Mouse (Mus musculus) C2C12 (cell line): Measurements from ENCODE around the gene Bscl2. TPM values are rescaled to one million over a fixed set of nuclear protein-coding genes. Genes with fewer than 3 reads are reported as not detected.

Source experiments
- H3K27me3 ChIP-seq: one replicate; pipeline ENCODE4 v1.6.1; 2011; ENCODE audit not compliant: control insufficient read depth, insufficient read depth, insufficient read length
- H3K36me3 ChIP-seq: one replicate; pipeline ENCODE4 v1.6.1; 2011; ENCODE audit not compliant: control insufficient read depth, insufficient read depth
- H3K4me3 ChIP-seq: one replicate; pipeline ENCODE4 v1.5.1; 2011; ENCODE audit warnings: mild to moderate bottlenecking, control low read depth; ENCODE audit not compliant: poor library complexity, insufficient read depth, severe bottlenecking
- H3K79me2 ChIP-seq: one replicate; pipeline ENCODE4 v1.6.1; 2011; ENCODE audit not compliant: control insufficient read depth, insufficient read depth
- H3K79me3 ChIP-seq: one replicate; pipeline ENCODE4 v1.6.1; 2011; ENCODE audit warnings: low read depth, control low read depth
- H3ac ChIP-seq: one replicate; pipeline ENCODE3; 2011; ENCODE audit warnings: low read depth; ENCODE audit not compliant: control insufficient read depth, insufficient read length
- CEBPB ChIP-seq: IDR thresholded peaks from one replicate; pipeline ENCODE4 v1.6.1; 2011; ENCODE audit warnings: low read depth, mild to moderate bottlenecking, control low read depth, moderate library complexity
- CTCF ChIP-seq: IDR thresholded peaks from one replicate; pipeline ENCODE4 v1.5.1; 2011; ENCODE audit not compliant: control insufficient read depth, insufficient read depth, insufficient read length
- FOSL1 ChIP-seq: IDR thresholded peaks from one replicate; pipeline ENCODE4 v1.8.0; 2011; ENCODE audit warnings: mild to moderate bottlenecking, low read length; ENCODE audit not compliant: poor library complexity, insufficient read depth, severe bottlenecking
- MAX ChIP-seq: IDR thresholded peaks from one replicate; pipeline ENCODE4 v1.6.1; 2011; ENCODE audit warnings: mild to moderate bottlenecking, control low read depth
- MYOD1 ChIP-seq: IDR thresholded peaks from one replicate; pipeline ENCODE4 v1.6.1; 2011; ENCODE audit warnings: low read depth; ENCODE audit not compliant: control insufficient read depth, insufficient read length
- MYOG ChIP-seq: IDR thresholded peaks from one replicate; pipeline ENCODE4 v1.6.1; 2011; ENCODE audit not compliant: control insufficient read depth, insufficient read length; ENCODE audit errors: extremely low read depth
- USF1 ChIP-seq: IDR thresholded peaks from one replicate; pipeline ENCODE4 v1.6.1; 2011; ENCODE audit warnings: low read depth, mild to moderate bottlenecking, control low read depth, moderate library complexity
- polyA plus RNA-seq: library from polyadenylated mRNA; unstranded; fragments of >200 nt; fragmentation: generic; extraction: Trizol; gene quantifications from one replicate; pipeline ENCODE4 v1.2.1, GENCODE M21; 2012; ENCODE audit warnings: missing spikeins

The Bscl2 gene
- polyA plus RNA-seq, 1 experiment = 5.4 TPM

DNA sequence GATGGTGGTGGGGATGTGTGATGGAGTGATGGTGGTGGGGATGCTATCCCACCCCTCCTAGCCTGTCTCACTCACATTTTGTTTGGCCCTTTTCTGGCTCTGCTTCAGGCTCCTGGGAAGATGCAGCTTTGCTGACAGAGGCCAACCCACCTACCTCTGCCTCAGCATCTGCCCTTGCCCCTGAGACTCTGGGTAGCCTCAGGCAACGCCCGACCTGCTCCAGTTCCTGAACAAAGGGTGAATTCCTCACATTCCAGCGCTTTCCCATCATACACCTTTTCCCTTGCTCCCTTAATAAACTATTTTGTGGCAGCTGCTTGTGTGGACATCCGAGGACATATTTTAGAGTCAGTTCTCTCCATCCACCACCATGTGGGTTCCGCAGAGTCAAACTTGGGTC is 11.1 kb downstream of the Bscl2 start:
- Histone ChIP-seq H3K4me3 (no peak overlapping the region), H3ac (no peak overlapping the region), H3K79me2 (no peaks in the 10 kb centered on the region), H3K79me3 (no peaks in the 10 kb centered on the region), H3K36me3 (peaks cover 37% of the 10 kb centered on the region), H3K27me3 (no peaks in the 10 kb centered on the region)
- TF ChIP-seq MYOD1 (no peak), FOSL1 (no peak), CTCF (no peak), MYOG (no peak), CEBPB (no peak), MAX (no peak), USF1 (no peak)

DNA sequence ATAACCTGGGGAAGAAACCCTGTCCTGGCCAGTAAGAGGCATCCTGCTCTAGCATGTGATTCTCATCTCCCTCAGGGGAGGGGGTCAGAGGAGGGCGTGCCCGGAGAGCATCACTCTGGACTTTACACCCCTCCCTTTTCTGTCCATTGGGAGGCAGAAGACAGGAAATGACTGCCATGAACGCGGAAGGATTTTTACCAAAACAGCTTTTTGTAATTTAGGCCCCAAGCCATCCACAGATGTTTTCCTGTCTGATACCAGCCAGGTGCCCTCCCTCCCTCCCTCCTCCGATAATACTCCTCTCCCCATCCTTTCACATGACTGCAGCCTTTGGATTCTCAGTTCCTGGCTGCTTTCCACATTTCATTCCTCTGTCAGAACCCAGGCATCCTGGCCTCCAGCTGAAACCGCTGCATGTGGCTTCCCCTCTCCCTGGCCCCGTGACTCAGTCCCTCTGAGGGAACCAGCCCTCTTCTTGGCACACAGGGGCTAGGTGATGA is 13.2 kb downstream of the Bscl2 start, which contains the start of gene Lrrn4cl:
TSS of gene Lrrn4cl (plus strand) at position 367 of the 500 bp plus-strand sequence.
- Histone ChIP-seq H3K79me2 (no peaks in the 10 kb centered on the region), H3K27me3 (no peaks in the 10 kb centered on the region), H3ac (no peak within 1 kb of the TSS), H3K4me3 (no peak within 1 kb of the TSS), H3K79me3 (no peaks in the 10 kb centered on the region), H3K36me3 (peaks cover 31% of the 10 kb centered on the region)
- no peak for TF ChIP-seq MYOD1
- peak; percentile 43 for TF ChIP-seq USF1

DNA sequence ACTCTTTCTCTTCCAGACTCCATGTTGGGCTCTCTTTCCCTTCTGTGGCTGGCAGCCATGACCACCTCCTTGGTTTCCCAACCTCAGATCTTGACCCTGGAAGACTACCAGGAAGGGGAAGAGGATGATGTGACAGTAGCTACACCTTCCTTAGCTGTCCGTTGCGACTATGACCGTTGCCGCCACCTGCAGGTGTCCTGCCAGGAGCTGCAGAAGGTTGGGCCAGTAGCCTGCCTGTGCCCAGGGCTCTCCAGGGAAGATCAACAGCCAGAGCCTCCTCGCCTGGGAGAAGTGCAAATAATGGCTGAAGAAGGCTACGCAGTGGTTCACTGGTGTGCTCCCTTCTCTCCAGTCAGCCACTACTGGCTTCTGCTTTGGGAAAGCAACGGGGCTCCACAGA is 14.4 kb downstream of the Bscl2 start:
- TF ChIP-seq CEBPB (no peak), FOSL1 (no peak), CTCF (no peak), USF1 (no peak), MYOD1 (no peak), MYOG (no peak), MAX (no peak)
- Histone ChIP-seq H3K79me3 (no peaks in the 10 kb centered on the region), H3K36me3 (peaks cover 19% of the 10 kb centered on the region), H3K79me2 (no peaks in the 10 kb centered on the region), H3ac (no peak overlapping the region), H3K4me3 (no peak overlapping the region), H3K27me3 (no peaks in the 10 kb centered on the region)

DNA sequence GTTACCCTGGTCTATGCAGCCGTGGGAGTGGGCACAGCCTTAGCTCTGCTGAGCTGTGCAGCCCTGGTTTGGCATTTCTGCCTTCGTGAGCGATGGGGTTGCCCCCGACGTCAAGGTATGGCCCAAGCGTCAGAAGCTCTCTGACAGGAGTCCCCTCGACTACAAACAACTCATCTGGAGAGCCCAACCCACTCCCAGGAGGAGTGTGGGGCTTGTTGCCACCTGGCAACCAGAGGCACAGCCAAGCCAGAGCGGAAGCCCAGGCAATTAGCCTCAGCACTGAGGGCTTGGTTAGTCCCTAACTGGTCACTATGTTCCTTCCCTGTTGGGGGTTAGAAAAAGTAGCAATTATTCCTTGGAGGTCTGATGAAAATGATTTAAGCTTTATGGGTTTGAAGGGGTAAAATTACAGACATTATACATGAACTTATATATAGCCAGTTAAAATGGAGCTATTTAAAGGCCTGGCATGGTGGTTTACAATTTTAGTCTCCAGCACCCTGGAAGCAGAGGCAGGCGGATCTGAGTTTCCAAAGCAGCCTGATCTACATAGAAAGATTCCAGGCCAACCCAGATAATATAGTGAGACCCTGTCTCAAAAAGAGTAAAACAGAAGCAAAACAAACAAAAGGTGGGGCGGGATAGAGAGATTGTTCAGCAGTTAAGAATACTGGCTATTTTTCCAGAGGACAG is 15.1 kb downstream of the Bscl2 start:
- Histone ChIP-seq H3K79me3 (no peaks in the 10 kb centered on the region), H3ac (no peak overlapping the region), H3K79me2 (no peaks in the 10 kb centered on the region), H3K27me3 (no peaks in the 10 kb centered on the region), H3K36me3 (peaks cover 11% of the 10 kb centered on the region), H3K4me3 (no peak overlapping the region)
- TF ChIP-seq MYOG (no peak), MAX (no peak), FOSL1 (no peak), CEBPB (no peak), CTCF (no peak), MYOD1 (no peak), USF1 (no peak)

DNA sequence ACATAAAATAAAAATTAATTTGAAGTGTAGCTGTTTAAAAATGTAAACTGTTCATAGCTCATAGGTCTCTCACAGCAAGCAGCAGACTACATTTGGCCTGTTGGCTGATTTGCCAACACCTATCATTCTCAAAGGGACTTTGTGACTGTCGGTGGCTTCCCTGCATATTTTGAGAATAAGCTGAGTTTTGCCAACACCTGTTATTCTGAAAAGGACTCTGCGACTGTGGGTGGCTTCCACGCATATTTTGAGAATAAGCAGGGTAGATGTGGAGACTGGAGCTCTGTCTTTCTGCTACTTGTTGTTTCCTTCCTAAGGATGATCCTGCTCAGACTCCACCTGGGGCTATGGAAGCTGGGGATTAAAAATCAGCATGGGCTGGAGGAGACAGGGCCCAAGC is 15.8 kb downstream of the Bscl2 start:
- Histone ChIP-seq H3K79me2 (no peaks in the 10 kb centered on the region), H3K27me3 (no peaks in the 10 kb centered on the region), H3K36me3 (peaks cover 7% of the 10 kb centered on the region), H3ac (no peak overlapping the region), H3K4me3 (no peak overlapping the region), H3K79me3 (no peaks in the 10 kb centered on the region)
- TF ChIP-seq MYOG = no peak
- no peak for TF ChIP-seq MAX
- no peak for TF ChIP-seq FOSL1
- no peak for TF ChIP-seq USF1
- no peak for TF ChIP-seq MYOD1
- TF ChIP-seq CTCF = no peak
- TF ChIP-seq CEBPB = no peak
